Mouse (Mus musculus): ENCODE measurements around the gene Hspa5. TPM values are rescaled to one million over a fixed set of nuclear protein-coding genes. Genes with fewer than 3 reads are reported as not detected.
"Not testable (repeated sequence)": the region's sequence is repeated elsewhere in the genome, so short reads cannot be mapped to it uniquely, and the experiment has no call there.

Hspa5 gene
- total RNA-seq, 2 experiments from 2014 or later = 389 to 507 TPM

GRCm38 (mm10) chr2:34772252-34773235 is 774 bp downstream of the Hspa5 start:
- no peak for DNase-seq

GRCm38 (mm10) chr2:34773673-34774072 is 1.9 kb downstream of the Hspa5 start:
- no peak for DNase-seq

GRCm38 (mm10) chr2:34774493-34774892 is 2.7 kb downstream of the Hspa5 start:
- no peak for DNase-seq

GRCm38 (mm10) chr2:34777237-34777868 is 5.6 kb downstream of the Hspa5 start:
- DNase-seq = no peak

- no peak for DNase-seq
Observed at GRCm38 (mm10) chr2:34783064-34784020, 11.6 kb downstream of the Hspa5 start.

- DNase-seq = no peak
Observed at GRCm38 (mm10) chr2:34784085-34784484, 12.3 kb downstream of the Hspa5 start.

GRCm38 (mm10) chr2:34790282-34790681 is 18.5 kb downstream of the Hspa5 start:
- no peak for DNase-seq

- not testable (repeated sequence) for DNase-seq
Observed at GRCm38 (mm10) chr2:34792543-34792942, 20.8 kb downstream of the Hspa5 start.

GRCm38 (mm10) chr2:34794511-34794910 is 22.7 kb downstream of the Hspa5 start:
- DNase-seq = no peak

- no peak for DNase-seq
Observed at GRCm38 (mm10) chr2:34795426-34795825, 23.7 kb downstream of the Hspa5 start.

- DNase-seq = peak; percentile 71 to 80
Observed at GRCm38 (mm10) chr2:34799357-34800256, 27.8 kb downstream of the Hspa5 start, which contains the start of gene Rabepk. Gene Rabepk (minus strand): TSS chr2:34799912.

- no peak for DNase-seq
Observed at GRCm38 (mm10) chr2:34800371-34800770, 28.6 kb downstream of the Hspa5 start.

- DNase-seq = peak; percentile 97 to 98
Observed at GRCm38 (mm10) chr2:34801516-34802482, 30.0 kb downstream of the Hspa5 start.

GRCm38 (mm10) chr2:34802565-34803245 is 30.9 kb downstream of the Hspa5 start:
- DNase-seq = peak in 1 of 2 experiments; percentile 32

GRCm38 (mm10) chr2:34803746-34804145 is 32.0 kb downstream of the Hspa5 start:
- DNase-seq = no peak

GRCm38 (mm10) chr2:34804172-34804571 is 32.4 kb downstream of the Hspa5 start:
- no peak for DNase-seq

- DNase-seq = no peak
Observed at GRCm38 (mm10) chr2:34804815-34805214, 33.0 kb downstream of the Hspa5 start.

GRCm38 (mm10) chr2:34805364-34805950 is 33.7 kb downstream of the Hspa5 start:
- no peak for DNase-seq

- no peak for DNase-seq
Observed at GRCm38 (mm10) chr2:34808057-34808456, 36.3 kb downstream of the Hspa5 start.
